Mouse (Mus musculus): ENCODE results near the gene Vps11.
"Not testable (repeated sequence)": the region's sequence is repeated elsewhere in the genome, so short reads cannot be mapped to it uniquely, and the experiment has no call there.

The Vps11 gene

GRCm38 (mm10) chr9:44335331-44336092 is 26.0 kb downstream of the Vps11 start:
- no peak for DNase-seq (ENCODE audit: low spot score)

GRCm38 (mm10) chr9:44334396-44335330 is 26.8 kb downstream of the Vps11 start, which contains the start of gene H2afx:
H2afx (plus strand) TSS chr9:44334694.
- peak; percentile 97 for DNase-seq (ENCODE audit: low spot score)

GRCm38 (mm10) chr9:44332918-44333638 is 28.4 kb downstream of the Vps11 start:
- no peak for DNase-seq (ENCODE audit: low spot score)

- DNase-seq (ENCODE audit: low spot score), result no peak
Measured at GRCm38 (mm10) chr9:44330736-44331135, 30.7 kb downstream of the Vps11 start.

GRCm38 (mm10) chr9:44327926-44328325 is 33.5 kb downstream of the Vps11 start:
- DNase-seq (ENCODE audit: low spot score), result no peak

- DNase-seq (ENCODE audit: low spot score), result no peak
Measured at GRCm38 (mm10) chr9:44327064-44327711, 34.3 kb downstream of the Vps11 start.

- peak; percentile 79 for DNase-seq (ENCODE audit: low spot score)
Measured at GRCm38 (mm10) chr9:44326371-44327063, 35.0 kb downstream of the Vps11 start.

- no peak for DNase-seq (ENCODE audit: low spot score)
Measured at GRCm38 (mm10) chr9:44325768-44326370, 35.6 kb downstream of the Vps11 start, which contains the start of gene Dpagt1. Dpagt1 (plus strand) TSS chr9:44326019.

- not testable (repeated sequence) for DNase-seq (ENCODE audit: low spot score)
Measured at GRCm38 (mm10) chr9:44325032-44325767, 36.3 kb downstream of the Vps11 start.

GRCm38 (mm10) chr9:44324147-44324546 is 37.3 kb downstream of the Vps11 start:
- DNase-seq (ENCODE audit: low spot score), result no peak

- DNase-seq (ENCODE audit: low spot score), result not testable (repeated sequence)
Measured at GRCm38 (mm10) chr9:44323656-44324055, 37.8 kb downstream of the Vps11 start.

- DNase-seq (ENCODE audit: low spot score), result no peak
Measured at GRCm38 (mm10) chr9:44320799-44321133, 40.7 kb downstream of the Vps11 start.

GRCm38 (mm10) chr9:44319887-44320798 is 41.3 kb downstream of the Vps11 start, which contains the start of gene C2cd2l:
C2cd2l (minus strand) TSS chr9:44320285.
- DNase-seq (ENCODE audit: low spot score), result peak; percentile 85

- DNase-seq (ENCODE audit: low spot score), result no peak
Measured at GRCm38 (mm10) chr9:44319105-44319886, 42.2 kb downstream of the Vps11 start.

GRCm38 (mm10) chr9:44318826-44319095 is 42.7 kb downstream of the Vps11 start:
- DNase-seq (ENCODE audit: low spot score), result no peak

- DNase-seq (ENCODE audit: low spot score), result no peak
Measured at GRCm38 (mm10) chr9:44318076-44318825, 43.2 kb downstream of the Vps11 start.

GRCm38 (mm10) chr9:44317452-44317851 is 44.0 kb downstream of the Vps11 start:
- DNase-seq (ENCODE audit: low spot score), result no peak
